Mouse (Mus musculus) frontal cortex, postnatal 36 days (tissue): ENCODE results near the gene Ing4.
A peak's percentile ranks its signal among the peaks of the same experiment; 100 is the strongest.

Experiments
- DNase-seq, 2 experiments: peaks; one replicate each; pipeline ENCODE4 v3.0.0; 2022; ENCODE audit warnings: low spot score in 2 of 2

Ing4 gene

GRCm38 (mm10) chr6:125092372-125092771, 52.8 kb downstream of the Ing4 start:
- DNase-seq: no peak

DNA sequence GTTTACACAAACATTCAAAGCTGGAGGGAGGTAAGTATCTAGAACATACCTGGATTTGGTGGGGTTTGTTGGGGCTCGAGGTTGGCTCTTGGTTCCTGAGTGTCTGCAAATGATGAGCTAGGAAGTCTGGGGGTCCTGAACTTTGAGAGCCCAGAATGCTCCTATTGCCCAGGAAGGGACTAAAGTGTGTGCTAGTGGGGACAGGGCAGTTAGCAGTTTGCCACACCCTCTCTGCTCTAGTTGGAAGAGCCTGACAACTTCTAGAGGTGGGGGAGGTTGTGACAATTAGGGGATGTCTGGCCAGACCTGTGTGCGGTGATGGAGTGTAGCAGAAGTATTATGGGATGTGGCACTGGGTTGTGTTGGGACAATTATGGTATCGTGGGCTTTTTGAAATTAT, 55.3 kb downstream of the Ing4 start:
- no peak for DNase-seq

- DNase-seq: peak; percentile 87 to 92
Observed at GRCm38 (mm10) chr6:125095391-125096278, 56.1 kb downstream of the Ing4 start, which contains the start of gene Chd4. Gene Chd4, plus strand, starts transcription at chr6:125095981.

- peak in 1 of 2 experiments; percentile 36 for DNase-seq
Observed at GRCm38 (mm10) chr6:125096279-125096596, 56.7 kb downstream of the Ing4 start.

DNA sequence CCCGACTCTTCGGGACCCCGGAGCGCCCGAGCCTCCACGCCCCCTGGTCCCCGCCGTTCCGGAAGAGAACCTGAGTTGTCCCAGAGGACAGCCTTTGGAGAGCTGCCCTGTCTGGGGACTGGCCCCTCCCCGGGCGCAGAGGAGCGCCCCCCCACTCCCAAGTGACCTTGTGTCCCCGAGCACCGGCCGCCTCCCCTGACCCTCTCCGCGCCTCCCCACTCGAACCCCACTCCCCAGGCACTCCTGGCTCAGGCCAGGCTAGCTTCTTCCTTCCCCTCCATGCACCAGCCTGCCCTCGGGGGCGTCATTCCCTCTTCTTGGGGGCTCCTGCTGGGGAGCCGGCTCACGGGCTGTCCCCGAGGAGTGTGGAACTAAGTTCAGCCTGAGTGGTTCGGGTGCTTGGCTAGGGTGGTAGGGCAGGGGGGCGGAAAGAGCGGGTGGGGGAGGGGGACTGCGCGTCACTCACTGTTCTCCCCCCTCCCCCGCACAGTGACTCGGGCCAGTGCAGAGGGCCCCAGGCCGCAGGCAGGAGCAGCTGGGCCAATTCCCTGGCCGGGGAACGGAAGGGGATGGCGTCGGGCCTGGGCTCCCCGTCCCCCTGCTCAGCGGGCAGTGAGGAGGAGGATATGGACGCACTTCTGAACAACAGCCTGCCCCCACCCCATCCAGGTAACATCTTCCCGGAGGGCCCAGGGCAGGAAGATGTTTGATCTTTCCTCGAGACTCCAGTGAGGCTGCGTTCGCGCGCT, 57.2 kb downstream of the Ing4 start:
- peak; percentile 23 to 28 for DNase-seq

DNA sequence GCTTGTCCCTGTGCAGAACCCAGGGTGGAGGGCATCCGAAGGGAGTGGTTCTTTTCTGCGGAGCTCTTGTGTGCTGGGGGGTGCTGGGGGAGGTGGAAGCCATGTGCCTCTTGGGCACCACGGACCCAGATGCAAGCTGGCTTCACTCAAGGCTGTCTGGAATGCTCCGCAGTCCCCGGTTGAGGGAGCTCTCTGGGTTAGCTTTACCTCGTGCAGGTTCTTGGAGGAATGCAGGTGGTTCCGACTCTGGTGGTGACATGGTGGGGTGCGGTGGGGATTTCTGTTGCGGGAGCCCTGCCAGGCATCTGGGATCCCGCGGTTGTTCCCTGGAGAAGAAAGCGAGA, 57.8 kb downstream of the Ing4 start:
- DNase-seq: peak; percentile 43 to 47

DNA sequence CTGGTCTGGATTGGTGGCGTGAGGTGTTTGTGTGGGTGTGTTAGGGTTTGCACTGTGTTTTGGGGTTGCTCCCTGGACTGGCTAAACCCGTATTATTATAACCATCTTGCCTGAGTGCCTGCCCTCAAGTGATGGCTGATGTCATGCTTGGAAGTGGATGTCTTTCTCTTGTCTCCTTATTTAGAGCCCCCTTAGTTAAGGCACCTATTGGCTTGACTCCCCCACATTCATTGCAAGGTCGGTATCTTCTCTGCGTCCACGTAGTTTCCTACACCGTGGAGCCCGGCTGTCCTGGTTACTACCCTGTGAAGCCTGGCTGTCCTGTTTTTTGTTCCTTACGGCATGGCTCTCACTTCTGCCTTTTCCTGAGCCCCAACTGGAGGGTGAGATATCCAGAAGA, 58.4 kb downstream of the Ing4 start:
- DNase-seq: no peak

DNA sequence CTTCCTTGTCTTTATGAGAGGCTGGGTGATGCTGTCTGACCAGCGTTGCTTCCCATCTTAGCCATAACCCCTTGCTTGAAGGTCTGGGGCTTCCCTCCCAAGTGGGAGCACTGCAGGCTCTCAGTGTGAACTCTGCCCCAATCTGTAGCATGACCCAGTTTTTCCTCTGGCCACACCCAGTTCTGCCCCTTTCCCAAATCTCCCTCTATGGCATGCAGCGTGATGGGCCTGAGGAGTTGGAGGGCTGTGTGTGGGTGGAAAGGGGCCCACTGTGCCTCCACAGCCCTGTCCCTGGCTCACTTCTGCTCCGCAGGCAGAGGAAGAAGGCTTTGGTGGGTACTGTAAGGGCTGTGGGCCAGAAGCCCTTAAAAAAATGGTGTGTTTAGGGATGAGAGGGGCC, 59.0 kb downstream of the Ing4 start:
- DNase-seq: peak in 1 of 2 experiments; percentile 12
